Mouse (Mus musculus): ENCODE measurements around the gene Gm4922.

The Gm4922 gene

GRCm38 (mm10) chr10:18786693-18787092 lies at the start of gene Gm4922:
Gene Gm4922 (minus strand): TSS chr10:18786793.
- in situ Hi-C loops (cut with MboI, MseI): no loop called here

GRCm38 (mm10) chr10:18835684-18836479 lies 49.3 kb upstream of the Gm4922 start:
- in situ Hi-C loops (cut with MboI, MseI): loop anchor here (5.0 kb wide), 1 partner anchor 66 kb away; no protein-coding TSS in a partner anchor

GRCm38 (mm10) chr10:18834389-18834788 lies 47.8 kb upstream of the Gm4922 start:
- in situ Hi-C loops (cut with MboI, MseI): no loop called here

GRCm38 (mm10) chr10:18831823-18832222 lies 45.2 kb upstream of the Gm4922 start:
- in situ Hi-C loops (cut with MboI, MseI): no loop called here

- in situ Hi-C loops (cut with MboI, MseI): no loop called here
Observed at GRCm38 (mm10) chr10:18830359-18830758, 43.8 kb upstream of the Gm4922 start.

- in situ Hi-C loops (cut with MboI, MseI): no loop called here
Observed at GRCm38 (mm10) chr10:18827936-18828335, 41.3 kb upstream of the Gm4922 start.

- in situ Hi-C loops (cut with MboI, MseI): no loop called here
Observed at GRCm38 (mm10) chr10:18826107-18826506, 39.5 kb upstream of the Gm4922 start.

GRCm38 (mm10) chr10:18825143-18825542 lies 38.5 kb upstream of the Gm4922 start:
- in situ Hi-C loops (cut with MboI, MseI): no loop called here

GRCm38 (mm10) chr10:18816560-18816959 lies 30.0 kb upstream of the Gm4922 start:
- in situ Hi-C loops (cut with MboI, MseI): no loop called here

- in situ Hi-C loops (cut with MboI, MseI): no loop called here
Observed at GRCm38 (mm10) chr10:18811751-18812150, 25.2 kb upstream of the Gm4922 start.

- in situ Hi-C loops (cut with MboI, MseI): no loop called here
Observed at GRCm38 (mm10) chr10:18790063-18790462, 3.5 kb upstream of the Gm4922 start.

GRCm38 (mm10) chr10:18788601-18789000 lies 2.0 kb upstream of the Gm4922 start:
- in situ Hi-C loops (cut with MboI, MseI): no loop called here

GRCm38 (mm10) chr10:18777546-18777945 lies 9.0 kb downstream of the Gm4922 start:
- in situ Hi-C loops (cut with MboI, MseI): no loop called here

- in situ Hi-C loops (cut with MboI, MseI): no loop called here
Observed at GRCm38 (mm10) chr10:18772537-18773179, 13.9 kb downstream of the Gm4922 start.

GRCm38 (mm10) chr10:18769909-18770308 lies 16.7 kb downstream of the Gm4922 start:
- in situ Hi-C loops (cut with MboI, MseI): loop anchor here (5.0 kb wide), 1 partner anchor 137 kb away; no protein-coding TSS in a partner anchor

GRCm38 (mm10) chr10:18760241-18760640 lies 26.4 kb downstream of the Gm4922 start:
- in situ Hi-C loops (cut with MboI, MseI): no loop called here

GRCm38 (mm10) chr10:18750057-18750456 lies 36.5 kb downstream of the Gm4922 start:
- in situ Hi-C loops (cut with MboI, MseI): no loop called here

GRCm38 (mm10) chr10:18743286-18744142 lies 43.1 kb downstream of the Gm4922 start, which contains the start of gene Arfgef3:
Gene Arfgef3 (minus strand): TSS chr10:18743949.
- in situ Hi-C loops (cut with MboI, MseI): loop anchor here (25.0 kb wide), 1 partner anchor 394 kb away; no protein-coding TSS in a partner anchor

GRCm38 (mm10) chr10:18742086-18742485 lies 44.5 kb downstream of the Gm4922 start:
- in situ Hi-C loops (cut with MboI, MseI): loop anchor here (25.0 kb wide), 1 partner anchor 395 kb away; no protein-coding TSS in a partner anchor

- in situ Hi-C loops (cut with MboI, MseI): loop anchor here (25.0 kb wide), 1 partner anchor 396 kb away; no protein-coding TSS in a partner anchor
Observed at GRCm38 (mm10) chr10:18741024-18741423, 45.6 kb downstream of the Gm4922 start.
